Mouse (Mus musculus): ENCODE measurements around the gene Ebf4.

GRCm38 (mm10) chr2:130260822-130261221 is 34.1 kb upstream of the Ebf4 start:
- no peak for TF ChIP-seq POLR2A (IDR thresholded peaks at IDR 0.05; ENCODE audit: insufficient read depth, low read depth, low read length)
- no peak for TF ChIP-seq CTCF (IDR thresholded peaks at IDR 0.05; ENCODE audit: insufficient read depth, low read depth, low read length)
